Mouse (Mus musculus): ENCODE measurements around the gene Akr1b7. TPM values are rescaled to one million over a fixed set of nuclear protein-coding genes. Genes with fewer than 3 reads are reported as not detected.

The Akr1b7 gene
- polyA plus RNA-seq, 1 experiment from 2014 or later = 0.21 TPM

GRCm38 (mm10) chr6:34459456-34459855 lies 47.3 kb downstream of the Akr1b7 start:
- no peak overlapping the region for H3K4me2 ChIP-seq (ENCODE audit: low read depth, low read length)
- H3K27ac ChIP-seq (ENCODE audit: low read depth, low read length) = no peak overlapping the region
- ATAC-seq (ENCODE audit: low read depth) = no peak
- no peaks in the 10 kb centered on the region for H3K36me3 ChIP-seq (ENCODE audit: control insufficient read depth, insufficient read depth, low read length)
- no peaks in the 10 kb centered on the region for H3K4me1 ChIP-seq (ENCODE audit: control insufficient read depth, insufficient read depth, low read length)
- H3K9ac ChIP-seq (replicated peaks; ENCODE audit: low read depth, low read length) = no peak overlapping the region
- no peaks in the 10 kb centered on the region for H3K9me3 ChIP-seq (ENCODE audit: control insufficient read depth, low read length)
- no peaks in the 10 kb centered on the region for H3K27me3 ChIP-seq (ENCODE audit: control insufficient read depth, insufficient read depth, low read length)
- H3K4me3 ChIP-seq (ENCODE audit: low read depth, low read length) = no peak overlapping the region

GRCm38 (mm10) chr6:34460651-34461050 lies 48.5 kb downstream of the Akr1b7 start:
- no peaks in the 10 kb centered on the region for H3K36me3 ChIP-seq (ENCODE audit: control insufficient read depth, insufficient read depth, low read length)
- 69% methylated on average over 4 of the region's 4 CpGs for WGBS
- H3K9me3 ChIP-seq (ENCODE audit: control insufficient read depth, low read length) = no peaks in the 10 kb centered on the region
- H3K27ac ChIP-seq (ENCODE audit: low read depth, low read length) = no peak overlapping the region
- no peaks in the 10 kb centered on the region for H3K27me3 ChIP-seq (ENCODE audit: control insufficient read depth, insufficient read depth, low read length)
- H3K4me2 ChIP-seq (ENCODE audit: low read depth, low read length) = no peak overlapping the region
- no peak overlapping the region for H3K9ac ChIP-seq (replicated peaks; ENCODE audit: low read depth, low read length)
- no peak overlapping the region for H3K4me3 ChIP-seq (ENCODE audit: low read depth, low read length)
- no peaks in the 10 kb centered on the region for H3K4me1 ChIP-seq (ENCODE audit: control insufficient read depth, insufficient read depth, low read length)
- ATAC-seq (ENCODE audit: low read depth) = no peak

- H3K27me3 ChIP-seq (ENCODE audit: control insufficient read depth, insufficient read depth, low read length) = no peaks in the 10 kb centered on the region
- 88% methylated on average over 4 of the region's 4 CpGs for WGBS
- no peaks in the 10 kb centered on the region for H3K9me3 ChIP-seq (ENCODE audit: control insufficient read depth, low read length)
Measured at GRCm38 (mm10) chr6:34463582-34463981, 51.4 kb downstream of the Akr1b7 start.

GRCm38 (mm10) chr6:34471434-34472110 lies 59.4 kb downstream of the Akr1b7 start:
- WGBS = 91% methylated on average over 12 of the region's 12 CpGs
- H3K9ac ChIP-seq (replicated peaks; ENCODE audit: low read depth, low read length) = no peak overlapping the region
- no peak overlapping the region for H3K4me3 ChIP-seq (ENCODE audit: low read depth, low read length)
- H3K9me3 ChIP-seq (ENCODE audit: control insufficient read depth, low read length) = no peaks in the 10 kb centered on the region
- ATAC-seq (ENCODE audit: low read depth) = no peak
- H3K27me3 ChIP-seq (ENCODE audit: control insufficient read depth, insufficient read depth, low read length) = no peaks in the 10 kb centered on the region
- H3K4me1 ChIP-seq (ENCODE audit: control insufficient read depth, insufficient read depth, low read length) = 0 out of 2 replicates have a peak, but pooled peaks cover 4% of the 10 kb centered on the region
- no peak overlapping the region for H3K4me2 ChIP-seq (ENCODE audit: low read depth, low read length)
- no peak overlapping the region for H3K27ac ChIP-seq (ENCODE audit: low read depth, low read length)
- H3K36me3 ChIP-seq (ENCODE audit: control insufficient read depth, insufficient read depth, low read length) = no peaks in the 10 kb centered on the region

More at GRCm38 (mm10) chr6:34463582-34463981, 51.4 kb downstream of the Akr1b7 start:
- Histone ChIP-seq H3K4me1 (ENCODE audit: control insufficient read depth, insufficient read depth, low read length) (no peaks in the 10 kb centered on the region), H3K36me3 (ENCODE audit: control insufficient read depth, insufficient read depth, low read length) (no peaks in the 10 kb centered on the region), H3K9ac (replicated peaks; ENCODE audit: low read depth, low read length) (no peak overlapping the region), H3K4me3 (ENCODE audit: low read depth, low read length) (no peak overlapping the region), H3K4me2 (ENCODE audit: low read depth, low read length) (no peak overlapping the region), H3K27ac (ENCODE audit: low read depth, low read length) (no peak overlapping the region)
- no peak for ATAC-seq (ENCODE audit: low read depth)

Other genes starting within 250 kb of the Akr1b7 start
- 43.2 and 45.7 TPM in 2 replicates for gene Slc35b4, start 235.2 kb upstream of the Akr1b7 start, polyA plus RNA-seq (2014; fragmentation: Nextera tagmentation; extraction: Ambion mirVana)
- gene Akr1b3, start 94.9 kb upstream of the Akr1b7 start, polyA plus RNA-seq (2014; fragmentation: Nextera tagmentation; extraction: Ambion mirVana) = 107 and 112 TPM in 2 replicates
- gene Akr1b8, start 58.2 kb upstream of the Akr1b7 start, polyA plus RNA-seq (2014; fragmentation: Nextera tagmentation; extraction: Ambion mirVana) = 5.2 and 9.0 TPM in 2 replicates
- 10.1 and 14.0 TPM in 2 replicates for gene Akr1b10, start 28.1 kb upstream of the Akr1b7 start, polyA plus RNA-seq (2014; fragmentation: Nextera tagmentation; extraction: Ambion mirVana)
- gene Bpgm, start 63.9 kb downstream of the Akr1b7 start, polyA plus RNA-seq (2014; fragmentation: Nextera tagmentation; extraction: Ambion mirVana) = 77.3 and 78.1 TPM in 2 replicates
- 29.1 and 70.9 TPM in 2 replicates for gene Cald1, start 186.2 kb downstream of the Akr1b7 start, polyA plus RNA-seq (2014; fragmentation: Nextera tagmentation; extraction: Ambion mirVana)

Data from neural tube, embryonic 14.5 days (tissue).